ENCODE assay signal across 27 mouse cellular contexts in the genomic region with DNA sequence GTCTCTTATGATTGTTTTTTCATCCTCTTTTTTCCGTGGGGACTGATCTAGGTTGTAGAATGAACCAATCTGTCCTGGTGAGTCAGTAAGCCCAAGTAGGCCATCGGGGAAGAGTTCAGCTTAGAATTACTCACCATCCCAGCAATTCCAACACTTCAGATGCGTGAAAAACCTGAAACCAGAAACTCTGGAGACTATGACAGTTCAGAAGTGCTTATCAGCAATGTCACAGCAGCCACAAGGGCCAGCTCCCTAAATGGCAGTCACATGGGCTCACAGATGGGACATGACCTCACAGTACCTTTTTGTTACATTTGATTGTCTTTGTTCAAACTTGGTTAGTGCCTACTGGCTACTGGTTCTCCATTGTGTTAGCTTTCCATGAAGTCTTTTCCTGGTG.
"Had no signal": no experiment of that assay in that cellular context is flagged by ENCODE, and none has a peak within 500 bp of the region (broad histone marks: within the 10 kb centered on the region; RNA-seq: fewer than 3 reads in every experiment).

No protein-coding gene starts in this region.

- H3K27ac ChIP-seq: gastrocnemius, adult 2 months; heart, embryonic 10.5 days; hindbrain, embryonic 10.5 days; hindbrain, embryonic 12.5 days; hindbrain, embryonic 14.5 days; intestine, embryonic 15.5 days; kidney, embryonic 15.5 days; limb, embryonic 10.5 days; limb, embryonic 12.5 days; liver, embryonic 13.5 days; liver, embryonic 15.5 days had no signal

- H3K4me3 ChIP-seq: gastrocnemius, adult 2 months; heart, embryonic 10.5 days; heart, embryonic 12.5 days; hindbrain, embryonic 10.5 days; hindbrain, embryonic 12.5 days; intestine, embryonic 15.5 days; kidney, embryonic 15.5 days; limb, embryonic 10.5 days; limb, embryonic 12.5 days; liver, embryonic 13.5 days; liver, embryonic 15.5 days had no signal

- DNase-seq: gastrocnemius, adult 2 months; gastrocnemius, postnatal 10 days; gastrocnemius, postnatal 25 days; heart, adult 18-20 months; heart, postnatal 14 days; heart, postnatal 4 days; kidney, adult 18-20 months; kidney, adult 9 months; kidney, postnatal 10 days; kidney, postnatal 25 days; kidney, postnatal 4 days; liver; liver, embryonic 13.5 days; liver, postnatal 0 days had no signal

- H3K4me1 ChIP-seq: intestine, embryonic 15.5 days; kidney, embryonic 15.5 days; liver, embryonic 13.5 days; liver, embryonic 15.5 days had no signal

- ATAC-seq: hindbrain, embryonic 16.5 days; inflammation-experienced regulatory T-cells, adult 6 months; intestine, embryonic 15.5 days; intestine, postnatal 0 days; liver, postnatal 0 days had no signal
